Mouse (Mus musculus) CH12.LX (cell line): ENCODE data around the gene Nradd. TPM values are rescaled to one million over a fixed set of nuclear protein-coding genes. Genes with fewer than 3 reads are reported as not detected.

Experiments used
- DNase-seq: peaks from one replicate; pipeline ENCODE4 v3.0.0-alpha.2; 2013; ENCODE audit errors: extremely low read depth
- H3K27ac ChIP-seq: 2 replicates; pipeline ENCODE4 v1.5.1; 2012; ENCODE audit warnings: low read depth, mild to moderate bottlenecking, control low read depth, moderate library complexity; ENCODE audit not compliant: insufficient read depth
- H3K27me3 ChIP-seq: replicated peaks from 2 replicates; pipeline ENCODE3; 2012; ENCODE audit warnings: inconsistent platforms
- H3K36me3 ChIP-seq, 2 experiments: replicated peaks in 1 of 2; 2 replicates each; pipeline versions ENCODE3 to v1.6.1; 2012; ENCODE audit warnings: inconsistent platforms in 1 of 2, low read length in 1 of 2, mild to moderate bottlenecking in 1 of 2, mixed read lengths in 1 of 2, moderate library complexity in 1 of 2; ENCODE audit not compliant: control insufficient read depth in 1 of 2, insufficient read depth in 1 of 2
- H3K4me1 ChIP-seq, 2 experiments: 2 replicates each; pipeline ENCODE4 v1.6.1; 2012; ENCODE audit warnings: inconsistent platforms in 1 of 2, moderate library complexity in 1 of 2; ENCODE audit not compliant: insufficient read depth in 2 of 2, control insufficient read depth in 1 of 2
- H3K4me2 ChIP-seq: 2 replicates; pipeline ENCODE4 v1.6.1; 2012; ENCODE audit warnings: low read depth, mild to moderate bottlenecking, control low read depth; ENCODE audit not compliant: poor library complexity, insufficient read depth, severe bottlenecking
- H3K4me3 ChIP-seq, 3 experiments: fragments of 150-350 bp in 1 of 3; sonication (generic) in 1 of 3; replicated peaks in 1 of 3; 2 replicates each; pipeline versions ENCODE3 to v1.5.1; 2011 to 2012; ENCODE audit warnings: low read depth in 2 of 3, low read length in 2 of 3, mild to moderate bottlenecking in 2 of 3, moderate library complexity in 2 of 3, control low read depth in 1 of 3, improper control_type of control experiment in 1 of 3, inconsistent platforms in 1 of 3, mixed read lengths in 1 of 3; ENCODE audit not compliant: poor library complexity in 1 of 3
- H3K79me2 ChIP-seq: replicated peaks from 2 replicates; pipeline ENCODE4 v1.6.1; 2012; ENCODE audit warnings: mild to moderate bottlenecking, moderate library complexity; ENCODE audit not compliant: control insufficient read depth, poor library complexity, insufficient read depth, severe bottlenecking; ENCODE audit errors: extremely low read depth
- H3K9ac ChIP-seq: 2 replicates; pipeline ENCODE4 v1.6.1; 2012; ENCODE audit warnings: low read depth, mild to moderate bottlenecking, control low read depth, moderate library complexity; ENCODE audit not compliant: insufficient read depth
- H3K9me3 ChIP-seq: replicated peaks from 2 replicates; pipeline ENCODE3; 2012; ENCODE audit warnings: low read length, inconsistent platforms, mixed read lengths
- CHD2 ChIP-seq: IDR thresholded peaks from 2 replicates; pipeline ENCODE4 v1.6.1; 2011; ENCODE audit warnings: low read length, improper control_type of control experiment
- CTCF ChIP-seq, 2 experiments: IDR thresholded peaks in 1 of 2; conservative IDR thresholded peaks in 1 of 2; 2 replicates each; pipeline ENCODE4 v1.5.1; 2011 to 2012; ENCODE audit warnings: low read depth in 2 of 2, low read length in 2 of 2, improper control_type of control experiment in 1 of 2, inconsistent platforms in 1 of 2, mild to moderate bottlenecking in 1 of 2, moderate library complexity in 1 of 2
- ELF1 ChIP-seq: IDR thresholded peaks from 2 replicates; pipeline ENCODE4 v1.6.1; 2014; ENCODE audit warnings: low read depth, mild to moderate bottlenecking, inconsistent platforms, low read length, improper control_type of control experiment
- EP300 ChIP-seq: IDR thresholded peaks from 2 replicates; pipeline ENCODE4 v1.6.1; 2011; ENCODE audit warnings: low read length, improper control_type of control experiment
- ETS1 ChIP-seq: conservative IDR thresholded peaks from 2 replicates; pipeline ENCODE4 v1.6.1; 2012; ENCODE audit warnings: low read depth, mild to moderate bottlenecking, inconsistent platforms, low read length, improper control_type of control experiment, moderate library complexity
- GABPA ChIP-seq: IDR thresholded peaks from 2 replicates; pipeline ENCODE4 v1.6.1; 2012; ENCODE audit warnings: low read depth, low read length, improper control_type of control experiment, inconsistent platforms; ENCODE audit not compliant: insufficient replicate concordance
- JUND ChIP-seq: conservative IDR thresholded peaks from 2 replicates; pipeline ENCODE4 v1.6.1; 2011; ENCODE audit warnings: low read depth, low read length, improper control_type of control experiment
- MAZ ChIP-seq: IDR thresholded peaks from 2 replicates; pipeline ENCODE4 v1.6.1; 2012; ENCODE audit warnings: low read depth, mild to moderate bottlenecking, inconsistent platforms, low read length, improper control_type of control experiment, moderate library complexity
- MEF2A ChIP-seq: IDR thresholded peaks from 2 replicates; pipeline ENCODE4 v1.6.1; 2014; ENCODE audit warnings: low read depth, mild to moderate bottlenecking, inconsistent platforms, low read length, improper control_type of control experiment, borderline replicate concordance
- MYC ChIP-seq: IDR thresholded peaks from 2 replicates; pipeline ENCODE4 v1.6.1; 2011; ENCODE audit warnings: low read depth, mild to moderate bottlenecking, improper control_type of control experiment, low read length
- NRF1 ChIP-seq: IDR thresholded peaks from 2 replicates; pipeline ENCODE4 v1.6.1; 2014; ENCODE audit warnings: low read depth, mild to moderate bottlenecking, inconsistent platforms, low read length, improper control_type of control experiment, moderate library complexity
- POLR2A ChIP-seq: IDR thresholded peaks from 2 replicates; pipeline ENCODE4 v1.6.1; 2011; ENCODE audit warnings: low read depth, mild to moderate bottlenecking, improper control_type of control experiment, low read length
- RAD21 ChIP-seq: IDR thresholded peaks from 2 replicates; pipeline ENCODE4 v1.6.1; 2011; ENCODE audit warnings: low read depth, mild to moderate bottlenecking, low read length, improper control_type of control experiment, moderate library complexity
- SMC3 ChIP-seq: IDR thresholded peaks from 2 replicates; pipeline ENCODE4 v1.6.1; 2011; ENCODE audit warnings: low read depth, low read length, improper control_type of control experiment
- TCF12 ChIP-seq: IDR thresholded peaks from 2 replicates; pipeline ENCODE4 v1.6.1; 2014; ENCODE audit warnings: low read depth, mild to moderate bottlenecking, inconsistent platforms, low read length, improper control_type of control experiment
- UBTF ChIP-seq: IDR thresholded peaks from 2 replicates; pipeline ENCODE4 v1.6.1; 2012; ENCODE audit warnings: low read depth, mild to moderate bottlenecking, inconsistent platforms, low read length, improper control_type of control experiment, moderate library complexity
- USF1 ChIP-seq: IDR thresholded peaks from 2 replicates; pipeline ENCODE4 v1.6.1; 2014; ENCODE audit warnings: low read depth, mild to moderate bottlenecking, inconsistent platforms, low read length, improper control_type of control experiment
- USF2 ChIP-seq: conservative IDR thresholded peaks from 2 replicates; pipeline ENCODE4 v1.6.1; 2011; ENCODE audit warnings: low read depth, low read length, improper control_type of control experiment
- ZC3H11A ChIP-seq: IDR thresholded peaks from 2 replicates; pipeline ENCODE4 v1.6.1; 2012; ENCODE audit warnings: low read depth, mild to moderate bottlenecking, inconsistent platforms, low read length, improper control_type of control experiment
- ZKSCAN1 ChIP-seq: IDR thresholded peaks from 2 replicates; pipeline ENCODE4 v1.6.1; 2012; ENCODE audit warnings: low read depth, inconsistent platforms, low read length, improper control_type of control experiment, borderline replicate concordance
- ZMIZ1 ChIP-seq: IDR thresholded peaks from 2 replicates; pipeline ENCODE4 v1.6.1; 2012; ENCODE audit warnings: low read depth, mild to moderate bottlenecking, inconsistent platforms, low read length, improper control_type of control experiment
- dilution Hi-C: fragments of 300-500 bp; cut with MboI; formaldehyde crosslinking; loops from 2 replicates; pipeline ENCODE4 v1.14.3; 2020; ENCODE audit warnings: low sequenced_read_pairs; ENCODE audit not compliant: extremely low pct_unique_long_range_greater_than_20kb, extremely low pct_ligation_motif_present
- in situ Hi-C: fragments of 300-500 bp; cut with MboI; formaldehyde crosslinking; loops from 3 replicates; pipeline ENCODE4 v1.14.3; 2019; ENCODE audit warnings: low sequenced_read_pairs, low pct_ligation_motif_present, low pct_unique_long_range_greater_than_20kb, mixed read lengths
- polyA plus RNA-seq: library from polyadenylated mRNA; unstranded; fragments of >175 nt; gene quantifications from 2 replicates; pipeline ENCODE4 v1.2.1, GENCODE M21; 2012; ENCODE audit warnings: low read depth; ENCODE audit not compliant: insufficient read length
- total RNA-seq, 2 experiments: library from RNA; depleted of rRNA; stranded (reverse); fragments of 300-350 nt in 1 of 2; fragments of >200 nt in 1 of 2; gene quantifications; 2 replicates each; pipeline ENCODE4 v1.2.3; 2012 to 2014

Gene Nradd
- total and polyA plus RNA-seq, 3 experiments, result 8.9 to 18.4 (median 15.8) TPM

DNA sequence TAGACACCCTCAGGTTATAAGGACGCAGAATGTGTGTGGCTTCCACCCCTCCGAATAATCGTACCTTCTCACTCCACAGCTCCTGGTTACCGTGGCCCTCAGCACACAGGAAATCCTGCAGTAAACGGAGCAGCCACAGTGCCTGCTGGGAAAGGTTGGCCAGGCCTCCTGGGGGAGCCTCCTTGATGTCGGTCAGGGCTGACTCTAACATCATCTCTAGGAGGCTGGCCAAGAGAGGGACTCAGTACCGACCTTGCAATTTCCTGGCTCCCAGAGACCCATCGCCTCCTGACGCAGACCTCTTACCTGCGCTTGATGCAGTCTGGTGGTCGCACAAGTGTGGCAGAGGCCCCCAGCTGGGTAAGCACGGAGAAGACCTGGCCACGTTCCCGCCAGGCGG lies 8.4 kb upstream of the Nradd start:
- in situ Hi-C loops, result no loop called here
- H3K36me3 ChIP-seq, result peaks cover 90 to 100% of the 10 kb centered on the region in 2 experiments
- no peak overlapping the region for H3K9ac ChIP-seq

DNA sequence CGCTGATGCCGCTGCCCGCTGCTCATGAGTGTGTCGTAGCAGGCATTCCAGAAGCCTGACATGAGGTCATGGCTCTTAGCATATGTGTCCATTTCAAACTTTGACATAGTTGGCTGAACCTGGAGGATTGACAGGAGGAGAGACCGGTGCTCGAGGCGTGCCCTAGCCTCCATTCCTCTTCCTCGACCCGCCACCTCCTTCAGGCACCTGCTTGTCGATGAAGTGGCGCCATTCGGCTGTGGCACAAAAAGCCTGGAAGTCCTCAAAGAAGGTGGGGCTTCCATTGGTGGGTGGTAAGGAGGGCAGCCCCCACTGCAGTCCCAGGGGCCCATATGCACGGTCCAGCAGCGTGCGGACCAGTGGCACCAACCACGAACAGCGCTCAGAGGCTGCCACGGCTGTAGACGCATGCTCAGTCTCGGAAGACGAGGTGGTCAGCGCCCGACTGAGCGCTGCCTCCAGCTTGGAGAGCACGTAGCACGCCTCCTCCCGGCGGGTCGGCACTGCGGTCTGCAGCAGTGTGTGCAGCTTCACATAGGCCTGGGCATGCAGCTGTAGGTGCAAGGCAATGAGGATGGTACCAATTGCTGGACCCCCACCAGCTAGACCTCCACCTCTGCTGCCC lies 7.5 kb upstream of the Nradd start:
- no peak overlapping the region for H3K9ac ChIP-seq
- DNase-seq, result no peak
- TF ChIP-seq ELF1, result no peak
- no peak for TF ChIP-seq JUND
- no peak for TF ChIP-seq ZMIZ1
- TF ChIP-seq ETS1, result no peak
- TF ChIP-seq CHD2, result no peak
- no peak for TF ChIP-seq SMC3
- TF ChIP-seq MYC, result no peak
- no peak for TF ChIP-seq CTCF (conservative IDR thresholded peaks at IDR 0.05 in 1 of 2, IDR thresholded peaks at IDR 0.05 in 1 of 2; ENCODE audit: low read depth in 2 of 2, low read length in 2 of 2)
- no peak for TF ChIP-seq ZC3H11A
- no peak for TF ChIP-seq MAZ
- no peak for TF ChIP-seq EP300
- dilution Hi-C loops (no loop called here), in situ Hi-C loops (no loop called here)
- H3K27ac ChIP-seq, result no peak overlapping the region
- H3K4me3 ChIP-seq, result no peak overlapping the region
- peaks cover 90 to 100% of the 10 kb centered on the region in 2 experiments for H3K36me3 ChIP-seq
- no peaks in the 10 kb centered on the region for H3K27me3 ChIP-seq
- no peaks in the 10 kb centered on the region for H3K4me1 ChIP-seq
- H3K4me2 ChIP-seq, result no peak overlapping the region
- H3K9me3 ChIP-seq, result no peaks in the 10 kb centered on the region
- no peaks in the 10 kb centered on the region for H3K79me2 ChIP-seq

More for the DNA sequence above, 8.4 kb upstream of the Nradd start:
- Histone ChIP-seq H3K4me3 (no peak overlapping the region), H3K27me3 (no peaks in the 10 kb centered on the region), H3K79me2 (no peaks in the 10 kb centered on the region), H3K9me3 (no peaks in the 10 kb centered on the region), H3K4me1 (no peaks in the 10 kb centered on the region), H3K27ac (no peak overlapping the region), H3K4me2 (no peak overlapping the region)
- TF ChIP-seq RAD21, result no peak
- TF ChIP-seq TCF12, result no peak
- no peak for TF ChIP-seq POLR2A
- no peak for TF ChIP-seq USF2
- TF ChIP-seq ZKSCAN1, result no peak
- TF ChIP-seq USF1, result no peak
- no peak for TF ChIP-seq SMC3
- TF ChIP-seq UBTF, result no peak
- no peak for TF ChIP-seq EP300
- TF ChIP-seq GABPA, result no peak
- no peak for TF ChIP-seq NRF1
- TF ChIP-seq CHD2, result no peak
- TF ChIP-seq MEF2A, result no peak
- dilution Hi-C loops, result no loop called here
- no peak for DNase-seq
